Mouse (Mus musculus): Measurements from ENCODE around the gene Ttc9b.
A peak's percentile ranks its signal among the peaks of the same experiment; 100 is the strongest.

- peak; percentile 54 for TF ChIP-seq CTCF (IDR thresholded peaks at IDR 0.05; ENCODE audit: low read depth, low read length)
- no peak for TF ChIP-seq POLR2A (IDR thresholded peaks at IDR 0.05; ENCODE audit: insufficient read depth, low read length)
- TF ChIP-seq EP300 (IDR thresholded peaks at IDR 0.05; ENCODE audit: insufficient read depth, low read depth, low read length), result no peak
Observed at GRCm38 (mm10) chr7:27654607-27655276, 1.0 kb downstream of the Ttc9b start.
